Mouse (Mus musculus) midbrain, embryonic 12.5 days (tissue): ENCODE measurements around the gene Akap14. TPM values are rescaled to one million over a fixed set of nuclear protein-coding genes. Genes with fewer than 3 reads are reported as not detected.
"Not testable (repeated sequence)": the region's sequence is repeated elsewhere in the genome, so short reads cannot be mapped to it uniquely, and the experiment has no call there.

Experiments
- ATAC-seq: fragments of 200-750 bp; cut with Nextera tagmentation; 2 replicates; pipeline ENCODE4 v1.8.0; 2017; ENCODE audit warnings: low read depth, moderate TSS enrichment, moderate library complexity; ENCODE audit not compliant: low FRiP score
- H3K27ac ChIP-seq: fragments of 300-500 bp; sonication (generic); replicated peaks from 2 replicates; pipeline ENCODE4 v1.5.1; 2016; ENCODE audit warnings: mild to moderate bottlenecking
- H3K27me3 ChIP-seq: fragments of 300-500 bp; sonication (generic); 2 replicates; pipeline ENCODE4 v1.6.1; 2016; ENCODE audit warnings: mild to moderate bottlenecking
- H3K36me3 ChIP-seq: fragments of 300-500 bp; sonication (generic); 2 replicates; pipeline ENCODE4 v1.6.1; 2016
- H3K4me1 ChIP-seq: fragments of 300-500 bp; sonication (generic); 2 replicates; pipeline ENCODE4 v1.6.1; 2016
- H3K4me2 ChIP-seq: fragments of 300-500 bp; sonication (generic); replicated peaks from 2 replicates; pipeline ENCODE4 v1.6.1; 2016; ENCODE audit warnings: mild to moderate bottlenecking, moderate library complexity
- H3K4me3 ChIP-seq: fragments of 300-500 bp; sonication (generic); 2 replicates; pipeline ENCODE4 v1.5.1; 2016; ENCODE audit warnings: mild to moderate bottlenecking
- H3K9ac ChIP-seq: fragments of 300-500 bp; sonication (generic); replicated peaks from 2 replicates; pipeline ENCODE4 v1.6.1; 2016; ENCODE audit warnings: mild to moderate bottlenecking, moderate library complexity
- H3K9me3 ChIP-seq: fragments of 300-500 bp; sonication (generic); 2 replicates; pipeline ENCODE4 v1.6.1; 2016; ENCODE audit warnings: mild to moderate bottlenecking
- WGBS: fragments of 180-500 bp; shearing (Covaris S2); methylation state at CpG from one replicate; pipeline ENCODE4 v1.1.7; 2016; 5-methylcytosine and 5-hydroxymethylcytosine counted together
- polyA plus RNA-seq: library from polyadenylated mRNA; unstranded; fragments of >200 nt; fragmentation: Nextera tagmentation; extraction: Ambion mirVana; gene quantifications from 2 replicates; pipeline ENCODE4 v1.2.1, GENCODE M21; 2016

Gene Akap14
- polyA plus RNA-seq, result 0.17 TPM in 1 of 2 replicates, not detected in the other

- 43% methylated on average over 5 of the region's 5 CpGs for WGBS
- ATAC-seq, result no peak
- H3K27ac ChIP-seq, result no peak within 1 kb of the TSS
- H3K4me2 ChIP-seq, result no peak within 1 kb of the TSS
- H3K4me1 ChIP-seq, result no peaks in the 10 kb centered on the region
- no peaks in the 10 kb centered on the region for H3K27me3 ChIP-seq
- no peak within 1 kb of the TSS for H3K9ac ChIP-seq
- no peaks in the 10 kb centered on the region for H3K36me3 ChIP-seq
- H3K4me3 ChIP-seq, result no peak within 1 kb of the TSS
- no peaks in the 10 kb centered on the region for H3K9me3 ChIP-seq
Observed at GRCm38 (mm10) chrX:37168742-37169141, at the start of gene Akap14. Akap14 (minus strand) TSS chrX:37168842.

DNA sequence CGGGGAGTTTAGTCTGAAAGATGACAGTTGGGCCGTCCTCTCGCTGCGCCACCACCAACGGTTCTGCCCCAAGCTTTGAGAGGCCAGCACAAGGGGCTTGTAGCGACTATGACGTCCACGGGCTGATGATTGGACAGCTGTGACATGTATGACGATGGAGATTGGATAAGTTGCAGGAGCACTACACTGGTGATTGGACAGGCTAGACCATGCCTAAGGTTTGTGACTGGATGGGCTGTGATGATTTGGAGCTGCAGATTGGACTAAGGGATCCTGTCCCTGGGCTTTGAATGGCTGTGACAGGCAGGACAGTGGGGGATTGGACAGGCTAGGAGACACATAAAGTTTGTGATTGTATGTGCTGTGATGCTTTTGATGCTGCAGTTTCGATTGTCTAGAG lies 42.3 kb upstream of the Akap14 start, which contains the start of gene Gm9:
Gene Gm9 (minus strand): TSS at position 101 of the 400 bp plus-strand sequence.
- Histone ChIP-seq H3K4me2 (no peak within 1 kb of the TSS), H3K9ac (no peak within 1 kb of the TSS), H3K27me3 (no peaks in the 10 kb centered on the region), H3K4me1 (no peaks in the 10 kb centered on the region), H3K27ac (no peak within 1 kb of the TSS), H3K9me3 (no peaks in the 10 kb centered on the region), H3K36me3 (no peaks in the 10 kb centered on the region), H3K4me3 (no peak within 1 kb of the TSS)
- no peak for ATAC-seq
- whole genome bisulfite sequencing, result 83% methylated on average over 10 of the region's 10 CpGs

DNA sequence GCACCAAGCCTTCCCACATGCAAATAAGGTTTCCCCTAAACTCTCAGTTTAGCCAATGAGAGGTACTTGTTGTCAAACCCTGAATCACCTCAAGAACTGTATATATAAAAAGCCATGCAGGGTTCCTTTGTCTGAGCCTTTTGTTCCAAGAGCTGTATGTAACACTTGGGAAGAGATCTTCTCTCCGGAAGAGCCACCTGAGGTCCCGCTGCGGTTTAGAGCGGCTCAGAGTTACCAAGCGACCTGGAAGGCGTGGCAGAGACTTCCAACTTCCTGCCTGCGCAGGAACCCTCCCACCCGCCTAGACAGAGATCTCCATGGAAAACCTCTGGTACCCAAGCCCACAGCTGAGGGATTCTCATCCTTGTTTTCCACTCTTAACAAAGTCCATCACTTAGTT lies 30.0 kb upstream of the Akap14 start:
- WGBS, result 57% methylated on average over 8 of the region's 8 CpGs
- Histone ChIP-seq H3K4me2 (no peak overlapping the region), H3K27ac (no peak overlapping the region), H3K4me3 (no peak overlapping the region), H3K4me1 (no peaks in the 10 kb centered on the region), H3K9me3 (no peaks in the 10 kb centered on the region), H3K9ac (no peak overlapping the region), H3K27me3 (no peaks in the 10 kb centered on the region), H3K36me3 (no peaks in the 10 kb centered on the region)
- ATAC-seq, result no peak

DNA sequence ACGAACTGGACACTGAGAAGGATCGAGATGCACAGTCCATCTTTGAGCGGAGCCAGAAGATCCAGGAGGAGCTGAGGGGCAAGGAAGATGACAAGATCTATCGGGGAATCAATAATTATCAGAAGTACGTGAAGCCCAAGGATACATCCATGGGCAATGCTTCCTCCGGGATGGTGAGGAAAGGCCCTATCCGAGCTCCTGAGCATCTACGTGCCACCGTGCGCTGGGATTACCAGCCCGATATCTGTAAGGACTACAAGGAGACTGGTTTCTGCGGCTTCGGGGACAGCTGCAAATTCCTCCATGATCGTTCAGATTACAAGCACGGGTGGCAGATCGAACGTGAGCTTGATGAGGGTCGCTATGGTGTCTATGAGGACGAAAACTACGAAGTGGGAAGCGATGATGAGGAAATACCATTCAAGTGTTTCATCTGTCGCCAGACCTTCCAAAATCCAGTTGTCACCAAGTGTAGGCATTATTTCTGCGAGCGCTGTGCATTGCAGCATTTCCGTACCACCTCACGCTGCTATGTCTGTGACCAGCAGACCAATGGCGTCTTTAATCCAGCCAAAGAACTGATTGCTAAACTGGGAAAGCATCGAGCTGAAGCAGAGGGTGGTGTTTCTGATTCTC lies 23.2 kb upstream of the Akap14 start:
- Histone ChIP-seq H3K4me2 (peak overlapping the region; percentile 55), H3K4me1 (no peaks in the 10 kb centered on the region), H3K36me3 (no peaks in the 10 kb centered on the region), H3K27ac (peak overlapping the region; percentile 73; the same call in 1 of the 2 replicates), H3K4me3 (peak overlapping the region; percentile 54), H3K9ac (peak overlapping the region; percentile 59), H3K27me3 (no peaks in the 10 kb centered on the region), H3K9me3 (no peaks in the 10 kb centered on the region)
- no peak for ATAC-seq
- 31% methylated on average over 28 of the region's 28 CpGs for WGBS

- peak within 1 kb of the TSS; percentile 73 for H3K27ac ChIP-seq
- WGBS, result 18% methylated on average over 63 of the region's 63 CpGs
- ATAC-seq, result peak; percentile 92
- peak within 1 kb of the TSS; percentile 54 for H3K4me3 ChIP-seq
- H3K36me3 ChIP-seq, result no peaks in the 10 kb centered on the region
- H3K9me3 ChIP-seq, result no peaks in the 10 kb centered on the region
- H3K9ac ChIP-seq, result peak within 1 kb of the TSS; percentile 59
- peak within 1 kb of the TSS; percentile 55 for H3K4me2 ChIP-seq
- H3K4me1 ChIP-seq, result no peaks in the 10 kb centered on the region
- no peaks in the 10 kb centered on the region for H3K27me3 ChIP-seq
Observed at GRCm38 (mm10) chrX:37191105-37191743, 22.6 kb upstream of the Akap14 start, which contains the start of the genes Ndufa1 and Rnf113a1. Ndufa1 (minus strand) TSS chrX:37191163. Rnf113a1 (plus strand) TSS chrX:37191245.

- H3K36me3 ChIP-seq, result no peaks in the 10 kb centered on the region
- no peaks in the 10 kb centered on the region for H3K9me3 ChIP-seq
- H3K4me2 ChIP-seq, result peak overlapping the region; percentile 55
- H3K27ac ChIP-seq, result no peak overlapping the region
- H3K9ac ChIP-seq, result peak overlapping the region; percentile 47
- H3K4me3 ChIP-seq, result peak overlapping the region; percentile 54
- H3K27me3 ChIP-seq, result no peaks in the 10 kb centered on the region
- ATAC-seq, result no peak
- H3K4me1 ChIP-seq, result no peaks in the 10 kb centered on the region
- WGBS, result 26% methylated on average over 20 of the region's 20 CpGs
Observed at GRCm38 (mm10) chrX:37190755-37191104, 22.1 kb upstream of the Akap14 start.

GRCm38 (mm10) chrX:37184401-37184800 lies 15.8 kb upstream of the Akap14 start:
- 79% methylated on average over 8 of the region's 8 CpGs for WGBS
- not testable (repeated sequence) for H3K27ac ChIP-seq, H3K27me3 ChIP-seq, H3K4me3 ChIP-seq, H3K4me2 ChIP-seq, H3K36me3 ChIP-seq, H3K9ac ChIP-seq, ATAC-seq, H3K9me3 ChIP-seq, H3K4me1 ChIP-seq

DNA sequence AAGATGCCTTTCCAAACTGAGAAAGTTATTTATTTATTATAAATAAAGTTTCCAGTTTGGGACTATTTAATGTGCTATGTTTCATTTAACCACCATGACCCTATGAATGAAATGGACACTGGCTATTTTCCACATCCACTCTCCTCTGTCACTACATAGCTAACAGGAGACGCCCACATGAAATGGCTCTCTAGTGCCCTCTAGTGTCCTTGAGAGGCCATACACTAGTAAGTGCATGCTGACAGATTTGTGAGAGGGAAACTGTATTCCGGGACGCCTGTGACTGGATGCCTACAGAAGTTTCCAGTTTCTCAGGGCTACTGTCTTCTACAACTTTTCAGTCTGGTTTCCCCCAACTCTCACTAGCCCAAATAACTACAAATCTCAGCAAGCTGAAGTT lies 1.6 kb downstream of the Akap14 start:
- WGBS, result 43% methylated on average over 3 of the region's 3 CpGs
- no peaks in the 10 kb centered on the region for H3K36me3 ChIP-seq
- no peaks in the 10 kb centered on the region for H3K27me3 ChIP-seq
- H3K27ac ChIP-seq, result no peak overlapping the region
- H3K4me2 ChIP-seq, result no peak overlapping the region
- no peak overlapping the region for H3K4me3 ChIP-seq
- H3K9me3 ChIP-seq, result no peaks in the 10 kb centered on the region
- no peaks in the 10 kb centered on the region for H3K4me1 ChIP-seq
- ATAC-seq, result no peak
- no peak overlapping the region for H3K9ac ChIP-seq

- no peaks in the 10 kb centered on the region for H3K36me3 ChIP-seq
- no peak overlapping the region for H3K9ac ChIP-seq
- H3K4me1 ChIP-seq, result no peaks in the 10 kb centered on the region
- no peak overlapping the region for H3K4me2 ChIP-seq
- H3K27me3 ChIP-seq, result no peaks in the 10 kb centered on the region
- no peak overlapping the region for H3K4me3 ChIP-seq
- no peaks in the 10 kb centered on the region for H3K9me3 ChIP-seq
- 74% methylated on average over 18 of the region's 18 CpGs for WGBS
- no peak for ATAC-seq
- no peak overlapping the region for H3K27ac ChIP-seq
Observed at GRCm38 (mm10) chrX:37163115-37163514, 5.5 kb downstream of the Akap14 start.

GRCm38 (mm10) chrX:37161169-37161568 lies 7.5 kb downstream of the Akap14 start:
- H3K4me1 ChIP-seq, result no peaks in the 10 kb centered on the region
- H3K9me3 ChIP-seq, result no peaks in the 10 kb centered on the region
- no peaks in the 10 kb centered on the region for H3K27me3 ChIP-seq
- no peak overlapping the region for H3K4me2 ChIP-seq
- no peak overlapping the region for H3K9ac ChIP-seq
- no peak for ATAC-seq
- no peak overlapping the region for H3K4me3 ChIP-seq
- 77% methylated on average over 10 of the region's 10 CpGs for whole genome bisulfite sequencing
- no peaks in the 10 kb centered on the region for H3K36me3 ChIP-seq
- H3K27ac ChIP-seq, result no peak overlapping the region

DNA sequence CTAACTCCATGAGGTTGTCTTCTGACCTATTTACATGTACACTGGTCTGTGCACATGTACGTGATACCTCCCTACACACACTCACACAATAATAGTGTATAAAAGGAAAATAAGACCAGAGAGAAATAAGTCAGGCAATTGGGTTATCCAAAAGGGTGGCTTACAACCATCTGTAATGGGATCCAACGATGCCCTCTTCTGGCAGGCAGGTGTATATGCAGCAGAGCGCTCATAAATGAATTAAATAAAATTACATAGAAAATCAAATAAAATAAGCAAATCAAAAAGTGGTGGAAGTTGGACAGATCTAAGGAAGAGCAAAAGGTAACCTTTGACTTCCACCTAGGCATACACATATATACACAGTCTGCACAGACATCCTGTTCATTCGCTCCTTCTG lies 10.8 kb downstream of the Akap14 start:
- H3K9ac ChIP-seq, result no peak overlapping the region
- no peak for ATAC-seq
- no peaks in the 10 kb centered on the region for H3K4me1 ChIP-seq
- H3K9me3 ChIP-seq, result no peaks in the 10 kb centered on the region
- peaks cover 8% of the 10 kb centered on the region for H3K36me3 ChIP-seq
- H3K4me3 ChIP-seq, result no peak overlapping the region
- H3K27ac ChIP-seq, result no peak overlapping the region
- WGBS, result 66% methylated on average over 4 of the region's 4 CpGs
- no peak overlapping the region for H3K4me2 ChIP-seq
- H3K27me3 ChIP-seq, result no peaks in the 10 kb centered on the region

GRCm38 (mm10) chrX:37144954-37145353 lies 23.7 kb downstream of the Akap14 start:
- Histone ChIP-seq H3K36me3 (peaks cover 13% of the 10 kb centered on the region; the same call in 1 of the 2 replicates), H3K4me1 (no peaks in the 10 kb centered on the region), H3K27me3 (no peaks in the 10 kb centered on the region), H3K9ac (no peak overlapping the region), H3K4me2 (no peak overlapping the region), H3K4me3 (no peak overlapping the region), H3K9me3 (no peaks in the 10 kb centered on the region), H3K27ac (no peak overlapping the region)
- no peak for ATAC-seq
- 91% methylated on average over 2 of the region's 2 CpGs for WGBS
